Mouse (Mus musculus) limb, embryonic 14.5 days (tissue): ENCODE measurements around the gene Capns1. TPM values are rescaled to one million over a fixed set of nuclear protein-coding genes. Genes with fewer than 3 reads are reported as not detected.
"Not testable (repeated sequence)": the region's sequence is repeated elsewhere in the genome, so short reads cannot be mapped to it uniquely, and the experiment has no call there.

Experiments used
- ATAC-seq: fragments of 200-750 bp; cut with Nextera tagmentation; 2 replicates; pipeline ENCODE4 v1.8.0; 2017; ENCODE audit warnings: low read depth, moderate number of reproducible peaks, moderate TSS enrichment; ENCODE audit not compliant: low FRiP score
- DNase-seq: peaks from one replicate; pipeline ENCODE4 v3.0.0-alpha.2; 2015; ENCODE audit warnings: low spot score
- H3K27ac ChIP-seq: fragments of 300-500 bp; sonication (generic); replicated peaks from 2 replicates; pipeline ENCODE4 v1.5.1; 2014; ENCODE audit warnings: low read depth, mild to moderate bottlenecking, low read length, moderate library complexity, mixed read lengths
- H3K27me3 ChIP-seq: fragments of 300-500 bp; sonication (generic); 2 replicates; pipeline ENCODE4 v1.6.1; 2014; ENCODE audit warnings: low read length, mixed read lengths; ENCODE audit not compliant: control insufficient read depth, insufficient read depth
- H3K36me3 ChIP-seq: fragments of 300-500 bp; sonication (generic); 2 replicates; pipeline ENCODE4 v1.6.1; 2014; ENCODE audit warnings: mild to moderate bottlenecking, low read length, moderate library complexity, mixed read lengths; ENCODE audit not compliant: control insufficient read depth, insufficient read depth
- H3K4me1 ChIP-seq: fragments of 300-500 bp; sonication (generic); 2 replicates; pipeline ENCODE4 v1.6.1; 2014; ENCODE audit warnings: antibody characterized with exemption, low read length, mixed read lengths; ENCODE audit not compliant: control insufficient read depth, insufficient read depth
- H3K4me2 ChIP-seq: fragments of 300-500 bp; sonication (generic); replicated peaks from 2 replicates; pipeline ENCODE4 v1.6.1; 2014; ENCODE audit warnings: low read depth, mild to moderate bottlenecking, low read length, moderate library complexity; ENCODE audit not compliant: severe bottlenecking
- H3K4me3 ChIP-seq: fragments of 300-500 bp; sonication (generic); replicated peaks from 2 replicates; pipeline ENCODE4 v1.5.1; 2014; ENCODE audit warnings: low read length
- H3K9ac ChIP-seq: fragments of 300-500 bp; sonication (generic); 2 replicates; pipeline ENCODE4 v1.6.1; 2014; ENCODE audit warnings: mild to moderate bottlenecking, low read depth, low read length, moderate library complexity; ENCODE audit not compliant: severe bottlenecking
- H3K9me3 ChIP-seq: fragments of 300-500 bp; sonication (generic); 2 replicates; pipeline ENCODE4 v1.6.1; 2016; ENCODE audit warnings: low read length; ENCODE audit not compliant: control insufficient read depth
- POLR2A ChIP-seq: fragments of 200-500 bp; IDR thresholded peaks from 2 replicates; pipeline ENCODE4 v1.8.0; 2012; ENCODE audit warnings: inconsistent platforms, mild to moderate bottlenecking, moderate library complexity, borderline replicate concordance; ENCODE audit not compliant: insufficient read depth, insufficient read length; ENCODE audit errors: extremely low read depth
- WGBS: fragments of 180-500 bp; shearing (Covaris S2); extraction: QIAGEN DNeasy Blood & Tissue Kit; methylation state at CpG from one replicate; pipeline ENCODE4 v1.1.7; 2014; 5-methylcytosine and 5-hydroxymethylcytosine counted together
- polyA plus RNA-seq, 2 experiments: library from polyadenylated mRNA; depleted of rRNA in 1 of 2; stranded (reverse) in 1 of 2; unstranded in 1 of 2; fragments of >200 nt; fragmentation: Nextera tagmentation in 1 of 2; extraction: Ambion mirVana in 1 of 2; gene quantifications; 2 replicates each; pipeline versions ENCODE4 v1.2.1 to v1.2.3; 2012 to 2014

The Capns1 gene
- polyA plus RNA-seq, 2 experiments = 117 to 392 TPM

DNA sequence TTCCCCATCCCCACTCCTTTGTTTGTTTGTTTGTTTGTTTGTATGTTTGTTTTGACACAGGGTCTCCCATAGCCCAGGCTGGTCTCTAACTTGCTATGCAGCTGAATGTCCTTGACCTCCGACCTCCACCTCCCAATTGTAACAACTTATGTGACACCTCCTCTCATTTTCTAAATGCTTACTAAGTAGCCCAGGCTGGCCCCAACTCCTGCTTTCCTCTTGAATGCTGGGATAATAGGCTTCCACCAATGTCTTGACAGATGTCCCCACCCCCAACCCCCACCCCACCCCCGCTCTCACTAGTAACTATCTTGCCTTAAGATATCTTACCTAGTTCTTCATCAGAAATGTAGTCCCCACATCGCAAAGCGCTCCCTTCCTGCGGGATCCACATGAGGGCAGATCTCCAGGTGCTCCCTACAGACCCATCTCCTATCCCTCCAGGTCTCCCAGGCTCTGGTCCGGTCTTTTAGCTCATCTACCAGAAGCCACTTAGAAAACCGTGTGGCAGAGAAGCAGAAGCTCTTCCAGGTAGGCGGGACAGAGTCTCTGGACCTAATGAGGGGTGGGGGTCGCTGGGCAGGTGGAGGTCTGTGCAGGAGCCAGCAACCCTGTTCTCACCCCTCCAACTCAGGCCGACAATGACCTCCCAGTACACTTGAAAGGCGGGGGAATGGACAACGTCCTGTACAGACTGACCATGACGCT is 13.8 kb downstream of the Capns1 start:
- H3K9me3 ChIP-seq = no peaks in the 10 kb centered on the region
- no peak overlapping the region for H3K27ac ChIP-seq
- 66% methylated on average over 13 of the region's 13 CpGs for WGBS
- no peak for DNase-seq
- H3K27me3 ChIP-seq = no peaks in the 10 kb centered on the region
- no peak for ATAC-seq
- H3K9ac ChIP-seq = no peak overlapping the region
- no peak overlapping the region for H3K4me3 ChIP-seq
- no peak overlapping the region for H3K4me2 ChIP-seq
- peaks cover 41% of the 10 kb centered on the region for H3K36me3 ChIP-seq
- H3K4me1 ChIP-seq = peaks cover 5% of the 10 kb centered on the region; the same call in 1 of the 2 replicates
- TF ChIP-seq POLR2A = no peak

DNA sequence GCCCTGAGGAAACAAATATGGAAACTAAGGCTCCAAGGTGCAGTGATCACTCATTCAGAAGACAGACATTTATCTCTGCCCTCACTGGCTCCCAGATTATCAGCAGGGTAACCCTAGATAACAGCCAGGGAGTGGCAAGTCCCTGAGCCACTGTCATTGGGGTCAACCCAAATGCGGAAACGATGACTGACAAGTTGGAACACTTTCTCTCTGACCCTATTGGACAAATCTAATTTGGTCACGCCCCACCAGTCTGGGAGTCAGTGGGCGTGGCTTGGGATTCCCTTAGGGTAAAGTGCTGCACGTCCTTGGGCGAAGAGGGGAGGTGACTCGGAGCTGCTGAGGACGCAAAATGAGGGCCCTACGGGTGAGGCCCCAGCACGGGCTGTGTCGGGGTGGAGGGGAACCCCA is 14.7 kb downstream of the Capns1 start, which contains the start of gene Cox7a1:
TSS of gene Cox7a1 (plus strand) at position 266 of the 411 bp plus-strand sequence.
- DNase-seq (peak; percentile 66), ATAC-seq (0 out of 2 replicates have a peak, but pooled peaks have one; percentile 14)
- H3K9me3 ChIP-seq = no peaks in the 10 kb centered on the region
- H3K27me3 ChIP-seq = no peaks in the 10 kb centered on the region
- no peak within 1 kb of the TSS for H3K27ac ChIP-seq
- peaks cover 5% of the 10 kb centered on the region; the same call in 1 of the 2 replicates for H3K4me1 ChIP-seq
- TF ChIP-seq POLR2A = no peak
- peak within 1 kb of the TSS; percentile 18; the same call in 1 of the 2 replicates for H3K4me2 ChIP-seq
- H3K36me3 ChIP-seq = peaks cover 37% of the 10 kb centered on the region
- 5% methylated on average over 10 of the region's 11 CpGs for WGBS
- H3K9ac ChIP-seq = no peak within 1 kb of the TSS
- H3K4me3 ChIP-seq = no peak within 1 kb of the TSS

DNA sequence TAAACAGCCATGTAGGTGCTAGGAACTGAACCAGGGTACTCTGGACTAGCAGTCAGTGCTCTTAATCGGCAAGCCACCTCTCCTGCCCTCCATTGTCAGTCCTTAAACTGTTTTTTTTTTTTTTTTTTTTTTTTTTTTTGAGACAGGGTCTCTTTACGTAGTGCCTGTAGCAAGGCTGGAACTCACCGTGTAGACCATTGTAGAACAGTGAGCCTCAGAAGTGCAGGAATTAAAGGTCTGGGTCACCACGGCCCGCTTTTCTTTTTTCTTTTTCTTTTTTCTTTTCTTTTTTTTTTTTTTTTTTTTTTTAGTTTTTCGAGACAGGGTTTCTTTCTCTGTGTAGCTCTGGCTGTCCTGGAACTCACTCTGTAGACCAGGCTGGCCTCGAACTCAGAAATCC is 15.4 kb downstream of the Capns1 start:
- H3K27me3 ChIP-seq, H3K27ac ChIP-seq, H3K4me2 ChIP-seq, H3K4me3 ChIP-seq, H3K9ac ChIP-seq, H3K9me3 ChIP-seq, DNase-seq, H3K4me1 ChIP-seq, ATAC-seq: not testable (repeated sequence)
- WGBS = 75% methylated on average over 7 of the region's 7 CpGs
- H3K36me3 ChIP-seq = peaks cover 37% of the 10 kb centered on the region

DNA sequence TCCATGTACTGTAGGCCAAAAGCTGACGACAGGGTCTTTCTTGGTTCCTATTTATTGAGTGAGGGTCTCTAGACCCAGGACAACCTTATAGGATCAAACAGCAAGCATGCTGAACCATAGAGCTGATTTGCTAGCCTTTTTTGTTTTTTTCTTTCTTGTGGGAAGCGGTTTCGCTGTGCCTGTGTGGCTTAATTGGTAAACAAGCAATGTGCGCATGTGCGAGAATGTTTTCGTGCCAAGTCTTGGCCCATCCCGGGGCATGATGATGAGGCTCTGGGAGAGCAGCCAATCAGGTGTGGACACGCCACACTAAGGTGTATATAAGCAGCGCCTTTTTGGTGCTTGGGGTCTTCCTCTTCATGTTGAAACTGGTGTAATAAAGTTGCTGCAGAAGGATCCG is 16.7 kb downstream of the Capns1 start:
- not testable (repeated sequence) for H3K9me3 ChIP-seq, DNase-seq, H3K9ac ChIP-seq, ATAC-seq, H3K4me2 ChIP-seq, H3K27ac ChIP-seq, H3K4me3 ChIP-seq, H3K27me3 ChIP-seq, H3K4me1 ChIP-seq
- H3K36me3 ChIP-seq = peaks cover 35% of the 10 kb centered on the region
- 91% methylated on average over 9 of the region's 10 CpGs for WGBS

DNA sequence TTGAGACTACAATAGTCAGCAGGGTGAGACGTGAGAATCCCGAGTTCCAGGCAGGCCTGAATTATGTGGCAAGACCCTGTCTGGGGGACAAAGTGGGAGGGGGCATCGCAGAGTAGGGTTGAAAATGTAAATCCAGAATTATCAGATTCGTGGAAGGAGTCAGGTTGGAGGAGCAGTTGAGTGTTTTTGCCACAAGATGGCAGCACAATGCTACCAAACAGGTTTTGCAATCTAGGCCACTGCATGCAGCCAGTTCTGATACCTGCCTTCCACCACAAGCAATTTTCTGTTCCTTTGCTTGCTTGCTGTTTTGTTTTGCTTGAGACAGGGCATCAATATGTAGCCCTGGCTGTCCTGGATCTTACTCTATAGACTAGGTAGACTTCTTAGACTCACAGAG is 17.3 kb downstream of the Capns1 start:
- Histone ChIP-seq H3K9me3 (no peaks in the 10 kb centered on the region), H3K27me3 (no peaks in the 10 kb centered on the region), H3K4me1 (peaks cover 5% of the 10 kb centered on the region; the same call in 1 of the 2 replicates), H3K36me3 (peaks cover 35% of the 10 kb centered on the region), H3K4me2 (no peak overlapping the region), H3K4me3 (no peak overlapping the region), H3K9ac (no peak overlapping the region), H3K27ac (no peak overlapping the region)
- ATAC-seq = no peak
- TF ChIP-seq POLR2A = no peak
- DNase-seq = peak; percentile 88
- WGBS = 6% methylated on average over 4 of the region's 4 CpGs
